Comparison of ENCODE assay signal across 9 mouse cellular contexts in the genomic region with DNA sequence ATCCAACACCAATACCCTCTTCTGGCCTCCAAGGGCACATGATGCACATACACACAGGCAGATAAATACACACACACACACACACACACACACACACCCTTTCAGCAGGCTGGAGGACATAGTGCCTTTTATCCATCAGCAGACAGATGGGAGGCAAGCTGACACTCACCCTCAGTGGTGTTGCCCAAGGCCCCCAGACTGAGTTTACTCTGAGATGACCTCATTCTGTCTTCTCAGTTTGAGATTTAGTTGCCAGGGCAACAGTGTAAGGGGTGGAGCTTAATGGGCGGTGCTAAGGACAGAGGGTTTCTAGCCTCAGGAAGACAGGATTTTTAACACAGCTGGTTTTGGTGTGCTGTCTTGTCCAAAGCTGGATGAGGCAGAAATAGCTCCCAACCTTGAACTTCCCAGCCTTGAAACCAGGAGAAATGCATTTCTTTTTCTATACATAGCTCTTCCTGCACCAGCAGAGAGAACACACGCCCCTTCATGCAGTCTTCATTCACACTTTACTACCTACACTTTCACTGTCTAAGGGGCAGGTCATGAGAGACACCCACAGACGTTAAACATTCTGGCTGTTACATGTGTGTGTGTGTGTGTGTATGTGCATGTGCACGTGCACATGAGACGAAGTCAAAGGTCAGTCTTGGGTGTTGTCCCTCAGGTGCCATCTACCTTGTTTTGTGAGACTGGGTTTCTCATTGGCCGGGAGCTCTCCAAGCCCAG.
DNase-seq lines count a peak whose midpoint lies in the region; ATAC-seq and TF ChIP-seq lines count a peak whose summit lies in the region.
"Had no signal": no experiment of that assay in that cellular context is flagged by ENCODE, and none has a peak within 500 bp of the region (broad histone marks: within the 10 kb centered on the region; RNA-seq: fewer than 3 reads in every experiment).

No protein-coding gene starts in this region.

- H3K36me3 ChIP-seq in limb, embryonic 11.5 days (ENCODE audit: control insufficient read depth, insufficient read depth, low read length) = no peaks in the 10 kb centered on the region
- H3K36me3 ChIP-seq in limb, embryonic 10.5 days = no peaks in the 10 kb centered on the region
- H3K36me3 ChIP-seq in forebrain, postnatal 0 days (ENCODE audit: insufficient read depth) = no peaks in the 10 kb centered on the region
- no peaks in the 10 kb centered on the region for H3K36me3 ChIP-seq in liver, embryonic 16.5 days (ENCODE audit: control insufficient read depth, insufficient read depth)
- H3K36me3 ChIP-seq in neural tube, embryonic 11.5 days (ENCODE audit: control insufficient read depth, insufficient read depth, low read length) = no peaks in the 10 kb centered on the region

- no peak overlapping the region for H3K9ac ChIP-seq in limb, embryonic 11.5 days (ENCODE audit: low read length)
- no peak overlapping the region for H3K9ac ChIP-seq in forebrain, postnatal 0 days
- H3K9ac ChIP-seq in liver, embryonic 16.5 days (ENCODE audit: low read depth, low read length) = no peak overlapping the region
- H3K9ac ChIP-seq in neural tube, embryonic 11.5 days (ENCODE audit: low read length) = no peak overlapping the region

- ATAC-seq in limb, embryonic 11.5 days (ENCODE audit: insufficient number of reproducible peaks, low FRiP score, low TSS enrichment, low read depth) = peak; percentile 33; the same call in 1 of the 2 replicates
- peak; percentile 90 for ATAC-seq in forebrain, postnatal 0 days
- ATAC-seq in liver, embryonic 16.5 days (ENCODE audit: low read depth) = peak; percentile 48; the same call in 1 of the 2 replicates
- ATAC-seq in neural tube, embryonic 11.5 days (ENCODE audit: insufficient read depth, low FRiP score, low TSS enrichment) = peak; percentile 51
- no peak for ATAC-seq in erythroid progenitor cell, adult 5-6 weeks (replicated peaks; ENCODE audit: low FRiP score, poor library complexity, severe bottlenecking)

- TF ChIP-seq CTCF in forebrain, postnatal 0 days (IDR thresholded peaks at IDR 0.05; ENCODE audit: low read depth) = no peak
- no peak for TF ChIP-seq CTCF in left cerebral cortex, adult 2 months (IDR thresholded peaks at IDR 0.05)

- no peak overlapping the region for H3K27ac ChIP-seq in limb, embryonic 11.5 days (replicated peaks; ENCODE audit: low read depth, low read length)
- H3K27ac ChIP-seq in limb, embryonic 10.5 days = no peak overlapping the region
- no peak overlapping the region for H3K27ac ChIP-seq in forebrain, postnatal 0 days (ENCODE audit: low read depth, low read length)
- no peak overlapping the region for H3K27ac ChIP-seq in liver, embryonic 16.5 days (ENCODE audit: low read length)
- no peak overlapping the region for H3K27ac ChIP-seq in neural tube, embryonic 11.5 days (ENCODE audit: low read depth, low read length)
- H3K27ac ChIP-seq in left cerebral cortex, adult 2 months = no peak overlapping the region

- no peaks in the 10 kb centered on the region for H3K27me3 ChIP-seq in limb, embryonic 11.5 days (ENCODE audit: control insufficient read depth, insufficient read depth, low read length)
- H3K27me3 ChIP-seq in limb, embryonic 10.5 days (ENCODE audit: low read depth, poor library complexity, severe bottlenecking) = peaks cover 5% of the 10 kb centered on the region; the same call in 1 of the 2 replicates
- H3K27me3 ChIP-seq in forebrain, postnatal 0 days (ENCODE audit: insufficient read depth, low read length) = no peaks in the 10 kb centered on the region
- no peaks in the 10 kb centered on the region for H3K27me3 ChIP-seq in liver, embryonic 16.5 days (ENCODE audit: control insufficient read depth, insufficient read depth, low read depth, low read length)
- H3K27me3 ChIP-seq in neural tube, embryonic 11.5 days (ENCODE audit: control insufficient read depth, insufficient read depth, low read length) = no peaks in the 10 kb centered on the region

- intact Hi-C loops in left cerebral cortex, adult 2 months (cut with DNase I) = no loop called here

- H3K4me2 ChIP-seq in limb, embryonic 11.5 days (ENCODE audit: low read depth, severe bottlenecking) = no peak overlapping the region
- no peak overlapping the region for H3K4me2 ChIP-seq in forebrain, postnatal 0 days (ENCODE audit: low read depth)
- no peak overlapping the region for H3K4me2 ChIP-seq in liver, embryonic 16.5 days (ENCODE audit: low read depth, low read length)
- no peak overlapping the region for H3K4me2 ChIP-seq in neural tube, embryonic 11.5 days (ENCODE audit: low read depth)

- no peaks in the 10 kb centered on the region for H3K4me1 ChIP-seq in limb, embryonic 11.5 days (ENCODE audit: control insufficient read depth, insufficient read depth, low read length)
- H3K4me1 ChIP-seq in limb, embryonic 10.5 days = peaks cover 21% of the 10 kb centered on the region
- peaks cover 5% of the 10 kb centered on the region; the same call in 1 of the 2 replicates for H3K4me1 ChIP-seq in forebrain, postnatal 0 days (ENCODE audit: insufficient read depth)
- H3K4me1 ChIP-seq in liver, embryonic 16.5 days (ENCODE audit: control insufficient read depth, low read depth, low read length) = no peaks in the 10 kb centered on the region
- H3K4me1 ChIP-seq in neural tube, embryonic 11.5 days (ENCODE audit: control insufficient read depth, insufficient read depth, low read length) = peaks cover 6% of the 10 kb centered on the region

- no peak for DNase-seq in limb, embryonic 11.5 days (ENCODE audit: low spot score)
- no peak for DNase-seq in limb, embryonic 10.5 days (ENCODE audit: low spot score)
- peak; percentile 83 for DNase-seq in adrenal gland, postnatal 10 days
- peak; percentile 52 for DNase-seq in forebrain, postnatal 0 days
- peak; percentile 63 for DNase-seq in neural tube, embryonic 11.5 days (ENCODE audit: low spot score)
- no peak for DNase-seq in left cerebral cortex, adult 2 months (ENCODE audit: extremely low spot score in 1 of 2, low spot score in 2 of 2)

- H3K9me3 ChIP-seq in limb, embryonic 11.5 days (ENCODE audit: control insufficient read depth, low read length) = no peaks in the 10 kb centered on the region
- no peaks in the 10 kb centered on the region for H3K9me3 ChIP-seq in limb, embryonic 10.5 days (replicated peaks)
- H3K9me3 ChIP-seq in forebrain, postnatal 0 days (ENCODE audit: low read length) = no peaks in the 10 kb centered on the region
- H3K9me3 ChIP-seq in liver, embryonic 16.5 days (replicated peaks; ENCODE audit: control insufficient read depth, low read length) = no peaks in the 10 kb centered on the region
- no peaks in the 10 kb centered on the region for H3K9me3 ChIP-seq in neural tube, embryonic 11.5 days (ENCODE audit: control insufficient read depth, low read length)

- no peak overlapping the region for H3K4me3 ChIP-seq in limb, embryonic 11.5 days (ENCODE audit: low read depth, low read length)
- H3K4me3 ChIP-seq in limb, embryonic 10.5 days = no peak overlapping the region
- no peak overlapping the region for H3K4me3 ChIP-seq in forebrain, postnatal 0 days (ENCODE audit: low read depth, low read length)
- H3K4me3 ChIP-seq in liver, embryonic 16.5 days (ENCODE audit: low read depth, low read length) = no peak overlapping the region
- H3K4me3 ChIP-seq in neural tube, embryonic 11.5 days (ENCODE audit: low read depth, low read length) = no peak overlapping the region
- no peak overlapping the region for H3K4me3 ChIP-seq in left cerebral cortex, adult 2 months
- H3K4me3 ChIP-seq: erythroblast, embryonic 14.5 days had no signal

- 52% methylated on average over 6 of the region's 6 CpGs for WGBS in limb, embryonic 11.5 days
- 48% methylated on average over 6 of the region's 6 CpGs for WGBS in limb, embryonic 10.5 days
- 58% methylated on average over 6 of the region's 6 CpGs for WGBS in forebrain, postnatal 0 days
- 42% methylated on average over 6 of the region's 6 CpGs for WGBS in liver, embryonic 16.5 days (ENCODE audit: insufficient replicate concordance)
- WGBS in neural tube, embryonic 11.5 days = 50% methylated on average over 6 of the region's 6 CpGs

Comparison
In these comparisons a context has a peak if more than half of its experiments do, and no peak if none do; other contexts are left out.
1. DNase-seq: peak in adrenal gland, postnatal 10 days (single experiment), forebrain, postnatal 0 days (single experiment) and neural tube, embryonic 11.5 days (single experiment); none in limb, embryonic 11.5 days (single experiment), limb, embryonic 10.5 days (single experiment) and left cerebral cortex, adult 2 months (0 of 2).